Mouse (Mus musculus) testis, postnatal 10 days (tissue): ENCODE data around the gene Klf13.

ENCODE experiments used
- DNase-seq: peaks from one replicate; pipeline ENCODE4 v3.0.0; 2021; ENCODE audit warnings: low spot score

The Klf13 gene

DNA sequence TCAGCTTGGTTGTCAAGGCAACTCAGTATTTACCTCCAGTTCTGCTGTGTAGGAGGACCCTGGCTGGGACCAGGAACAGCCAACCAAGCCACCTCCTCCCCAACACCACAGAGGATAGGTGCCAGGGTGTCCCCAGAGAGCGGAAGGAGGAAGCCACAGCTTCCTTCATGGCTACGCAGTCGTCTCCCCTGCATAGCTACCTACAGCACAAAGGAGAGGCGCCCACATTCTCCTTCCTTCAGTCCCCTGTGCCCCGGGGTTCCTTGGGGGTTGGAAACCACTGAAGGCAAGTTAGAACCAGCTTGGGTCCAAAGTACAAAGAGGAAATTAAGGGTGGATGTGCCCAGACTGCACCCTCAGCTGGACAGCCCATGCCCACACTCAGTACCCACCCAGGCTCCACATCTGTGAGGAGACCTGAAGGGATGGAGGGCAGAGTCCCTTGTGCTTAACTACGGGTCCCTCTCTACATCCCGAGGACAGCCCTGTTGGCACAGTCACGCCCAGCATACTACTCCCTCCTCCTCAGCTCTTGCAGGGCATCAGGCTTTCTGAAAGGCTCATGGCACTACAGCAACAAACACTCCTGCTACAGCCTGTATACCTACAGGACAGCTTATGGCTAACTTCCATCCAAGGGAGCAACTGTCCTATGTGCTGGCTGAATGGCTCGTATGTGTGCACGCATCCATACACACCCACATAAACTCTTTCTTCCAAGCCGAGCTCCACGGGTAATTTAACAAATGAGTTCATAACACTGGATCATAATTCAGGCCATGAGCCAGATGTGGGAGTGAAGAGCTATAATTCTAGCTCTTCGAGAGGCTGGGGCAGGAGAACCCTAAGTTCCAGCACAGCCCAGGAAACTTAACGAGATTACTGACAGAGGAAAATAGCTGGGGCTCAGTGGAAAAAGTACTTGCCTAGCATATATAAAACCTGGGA is 13.0 kb downstream of the Klf13 start:
- DNase-seq: no peak

DNA sequence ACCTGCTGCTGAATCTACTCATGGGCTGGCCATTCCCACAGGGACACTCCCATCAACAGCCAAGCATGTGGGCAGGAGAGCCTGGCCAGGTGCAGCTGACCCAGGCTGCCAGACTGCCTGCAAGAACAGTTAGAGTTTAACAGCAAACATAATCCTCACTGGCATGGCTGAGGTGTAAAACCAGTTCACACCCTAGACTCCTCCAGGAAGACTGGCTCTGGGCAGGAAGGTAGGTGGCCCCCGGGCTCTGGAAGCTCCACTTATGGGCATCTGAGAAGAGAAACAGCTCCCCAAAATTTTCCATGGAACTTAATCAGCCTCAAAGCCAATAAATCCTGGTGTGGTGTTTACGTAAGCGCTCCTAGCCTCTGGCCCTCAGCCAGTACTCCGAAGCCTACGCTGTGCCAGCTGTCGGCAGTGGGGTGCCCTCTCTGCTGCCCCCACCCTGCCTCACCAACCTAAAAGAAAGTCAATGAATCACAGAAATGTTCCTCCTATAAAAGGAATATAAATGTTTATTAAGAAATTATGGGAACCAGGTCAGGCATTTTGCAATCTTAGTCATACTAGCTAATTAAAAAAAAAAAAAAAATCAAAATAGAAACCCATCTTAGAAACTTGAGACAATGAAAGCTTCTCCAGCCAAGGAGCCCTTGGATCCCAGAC is 13.8 kb downstream of the Klf13 start:
- DNase-seq: peak; percentile 75

DNA sequence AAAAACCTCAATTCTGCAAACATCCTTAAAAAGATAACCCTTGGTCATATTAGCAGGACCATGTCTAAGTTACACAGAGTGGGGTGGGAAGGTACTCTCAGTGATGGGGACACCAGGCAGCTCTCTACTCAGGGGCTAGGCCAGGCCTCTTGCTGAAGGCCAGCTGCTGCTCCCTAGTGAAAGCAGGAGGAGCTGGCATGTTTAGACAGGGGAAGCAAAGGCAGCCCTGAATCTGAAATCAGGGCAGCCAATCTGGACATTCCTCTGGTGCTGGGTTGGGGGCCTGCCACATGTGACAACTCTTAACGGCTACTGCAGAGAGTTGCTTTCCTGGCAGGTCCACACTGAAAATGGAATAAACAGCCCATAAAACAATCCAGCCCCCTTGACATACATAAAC is 14.6 kb downstream of the Klf13 start:
- no peak for DNase-seq

DNA sequence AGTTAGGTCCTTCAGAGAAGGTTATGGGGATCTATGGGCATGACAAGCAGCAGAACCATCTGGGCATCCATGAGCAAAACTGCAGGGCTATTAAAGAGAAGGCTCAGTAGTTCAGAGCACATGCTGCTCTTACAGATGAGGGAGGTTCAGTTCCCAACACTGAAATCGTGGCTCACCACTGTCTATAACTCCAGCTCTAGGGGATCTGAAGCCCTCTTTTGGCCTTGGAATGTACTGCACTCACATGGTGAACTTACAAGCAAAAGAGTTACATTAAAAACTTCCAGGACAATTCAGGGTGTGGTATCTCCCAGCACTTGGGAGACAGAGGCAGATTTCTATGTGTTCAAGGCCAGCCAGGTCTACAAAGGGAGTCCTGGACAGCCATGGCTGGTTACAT is 15.7 kb downstream of the Klf13 start:
- DNase-seq: no peak

DNA sequence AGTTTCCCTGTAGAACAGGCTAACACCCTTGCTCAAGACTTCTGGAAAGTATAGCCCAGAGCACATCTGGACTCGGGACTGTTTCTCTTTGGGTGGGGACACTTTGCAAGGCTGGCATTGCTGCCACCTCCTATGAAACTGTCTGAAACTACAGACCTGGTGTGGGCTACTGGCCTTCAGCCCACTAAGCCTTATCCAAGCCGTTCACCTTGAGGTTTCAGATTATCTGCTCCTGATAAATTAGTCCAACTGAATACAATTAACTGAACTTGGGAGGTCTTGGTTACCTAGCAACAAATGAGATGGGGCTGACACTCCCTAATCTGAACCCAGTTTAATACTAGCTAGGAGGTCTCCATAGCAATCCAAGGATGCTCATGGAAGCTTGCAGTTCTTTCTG is 16.1 kb downstream of the Klf13 start:
- DNase-seq: no peak

DNA sequence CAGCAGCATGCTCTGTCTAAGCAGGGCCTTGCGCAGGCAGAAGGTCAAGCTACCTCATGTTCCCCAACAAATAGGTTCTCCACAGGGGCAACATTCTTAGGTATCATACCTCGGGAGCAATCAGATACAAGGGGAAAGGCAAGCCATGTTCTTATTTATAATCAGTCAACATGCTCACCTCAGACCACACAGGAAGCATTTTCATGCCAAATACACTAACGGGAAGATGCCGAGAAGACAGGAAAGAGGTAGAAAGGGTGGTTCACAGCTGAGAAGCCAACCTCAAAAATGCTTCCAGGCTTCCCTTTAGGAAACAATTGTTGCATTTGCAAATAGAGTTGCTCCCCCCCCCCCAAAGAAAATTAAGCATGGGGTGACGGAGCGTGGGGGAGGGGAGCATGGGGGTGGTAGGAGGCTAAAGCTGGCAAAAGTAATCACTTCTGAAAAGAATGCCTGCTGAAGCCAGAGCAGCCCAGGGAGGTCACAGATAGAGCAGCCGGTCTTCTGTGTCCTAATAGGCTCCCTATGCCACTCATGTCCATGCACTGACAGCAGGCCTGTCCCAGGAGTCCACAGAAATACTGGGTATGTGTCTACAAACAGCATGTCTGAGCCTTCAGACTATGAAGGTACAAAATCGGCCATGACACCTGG is 16.7 kb downstream of the Klf13 start:
- DNase-seq: peak; percentile 68

DNA sequence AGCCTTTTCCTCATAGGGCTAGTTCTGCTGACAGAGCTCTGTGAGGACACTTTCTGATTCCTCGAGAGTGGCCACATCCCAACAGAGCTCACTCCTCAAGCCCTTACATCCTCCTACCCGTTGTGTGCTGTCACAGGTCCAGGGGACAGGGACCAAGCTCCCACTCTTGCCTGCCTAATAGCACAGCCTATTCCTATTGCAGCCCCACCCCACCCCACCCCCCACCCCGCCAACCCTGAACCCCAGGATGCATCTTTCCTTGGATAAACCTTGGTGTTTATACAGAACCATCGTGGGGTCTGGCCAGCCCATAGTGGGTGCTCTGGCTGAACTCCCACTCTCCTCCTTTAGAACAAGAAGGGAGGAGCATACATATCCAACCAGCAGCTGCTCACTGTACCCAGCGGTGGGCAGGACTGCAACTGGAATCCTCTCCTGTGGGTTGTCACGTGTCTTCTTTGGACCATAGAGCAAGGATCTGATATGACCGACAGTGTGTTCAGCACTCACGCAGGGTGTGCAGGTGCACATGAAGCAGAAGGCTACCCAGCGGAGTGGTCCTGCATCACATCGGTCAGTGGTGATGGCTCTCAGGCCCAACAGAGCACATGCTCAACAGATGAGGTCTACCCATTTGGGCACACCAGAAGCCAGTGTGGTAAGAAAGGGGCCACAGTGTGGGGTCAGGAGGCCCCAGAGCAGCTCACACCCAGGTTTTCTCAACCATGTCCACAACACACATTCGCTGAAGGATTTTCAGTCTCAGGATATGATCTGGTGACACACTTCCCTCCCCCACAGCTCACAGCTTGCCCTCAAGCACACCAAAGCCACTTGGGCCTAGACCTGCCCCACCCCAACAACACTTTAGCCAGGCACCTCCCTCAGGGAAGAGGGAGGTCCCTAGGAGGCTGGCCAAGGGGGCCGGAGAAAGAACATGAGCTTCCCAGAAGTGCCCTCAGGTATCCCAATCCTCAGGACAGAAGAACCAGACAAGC is 19.6 kb downstream of the Klf13 start:
- DNase-seq: no peak

DNA sequence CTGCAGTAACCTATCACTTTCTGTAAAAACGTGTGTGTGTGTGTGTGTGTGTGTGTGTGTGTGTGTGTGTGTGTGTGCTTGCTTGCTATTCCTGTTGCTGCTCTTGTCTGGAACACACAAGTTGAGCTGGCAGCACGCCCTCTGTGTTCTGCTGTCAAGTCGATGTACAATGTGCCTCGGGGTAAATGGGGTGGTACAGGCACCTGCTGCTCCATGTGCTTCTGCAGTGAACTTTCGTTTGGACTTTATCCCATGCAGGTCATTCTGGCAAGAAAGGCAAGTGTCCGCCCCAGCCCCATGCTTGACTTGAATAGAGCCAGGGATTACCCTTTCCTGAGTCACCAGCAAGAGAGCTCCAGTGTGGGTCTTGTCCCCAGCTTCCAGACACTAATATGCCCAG is 21.0 kb downstream of the Klf13 start:
- DNase-seq: peak; percentile 72

DNA sequence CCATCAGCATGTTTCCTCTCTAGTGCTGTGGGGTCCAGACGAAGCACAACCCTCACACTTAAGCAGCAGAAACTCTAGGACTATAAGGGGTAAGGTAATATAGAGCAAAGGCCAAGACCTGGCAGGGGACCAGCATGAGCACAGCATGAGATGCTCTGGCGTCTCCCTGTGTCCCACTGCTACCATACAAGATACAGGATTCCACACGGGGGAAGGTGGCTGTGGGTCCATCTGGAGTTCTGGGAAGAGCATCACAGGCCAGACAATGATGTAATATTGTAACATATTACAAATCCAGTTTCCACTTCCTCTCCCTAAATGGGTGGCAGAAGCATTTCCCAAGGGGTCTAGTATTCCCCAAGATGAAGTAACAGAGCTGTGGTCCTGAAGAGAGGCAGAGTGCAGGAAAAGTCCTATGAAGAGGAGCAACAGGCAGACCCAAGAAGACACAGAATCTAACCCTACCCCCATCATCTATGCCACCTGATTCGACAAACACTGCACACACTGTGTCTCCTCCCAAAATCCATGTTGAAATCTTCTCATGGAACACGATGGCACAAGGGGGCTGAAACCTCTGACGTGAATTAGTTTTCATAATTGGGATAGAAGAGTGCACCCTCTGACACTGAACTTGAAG is 22.3 kb downstream of the Klf13 start, which contains the start of gene E030018B13Rik:
Gene E030018B13Rik, plus strand, starts transcription at position 590 of the 640 bp plus-strand sequence.
- DNase-seq: no peak

DNA sequence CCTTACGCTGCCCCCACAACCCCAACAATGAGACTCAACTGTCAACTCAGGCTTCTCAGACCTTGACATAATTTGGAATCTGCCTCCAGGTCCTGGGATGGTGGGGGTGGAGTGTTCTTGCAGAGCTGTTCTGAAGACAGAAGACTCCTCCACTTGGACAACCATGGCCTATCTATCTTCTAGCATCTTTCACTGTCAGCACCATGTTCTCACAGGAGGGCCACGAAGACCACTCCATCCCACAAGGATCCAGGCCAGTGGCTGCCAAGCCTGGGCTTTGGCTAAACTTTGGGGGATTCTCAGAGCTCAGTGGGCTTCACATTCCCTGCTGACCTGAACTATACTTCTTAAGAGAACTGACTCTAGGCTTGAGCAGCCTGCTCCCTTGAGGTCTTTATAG is 23.8 kb downstream of the Klf13 start:
- DNase-seq: no peak

DNA sequence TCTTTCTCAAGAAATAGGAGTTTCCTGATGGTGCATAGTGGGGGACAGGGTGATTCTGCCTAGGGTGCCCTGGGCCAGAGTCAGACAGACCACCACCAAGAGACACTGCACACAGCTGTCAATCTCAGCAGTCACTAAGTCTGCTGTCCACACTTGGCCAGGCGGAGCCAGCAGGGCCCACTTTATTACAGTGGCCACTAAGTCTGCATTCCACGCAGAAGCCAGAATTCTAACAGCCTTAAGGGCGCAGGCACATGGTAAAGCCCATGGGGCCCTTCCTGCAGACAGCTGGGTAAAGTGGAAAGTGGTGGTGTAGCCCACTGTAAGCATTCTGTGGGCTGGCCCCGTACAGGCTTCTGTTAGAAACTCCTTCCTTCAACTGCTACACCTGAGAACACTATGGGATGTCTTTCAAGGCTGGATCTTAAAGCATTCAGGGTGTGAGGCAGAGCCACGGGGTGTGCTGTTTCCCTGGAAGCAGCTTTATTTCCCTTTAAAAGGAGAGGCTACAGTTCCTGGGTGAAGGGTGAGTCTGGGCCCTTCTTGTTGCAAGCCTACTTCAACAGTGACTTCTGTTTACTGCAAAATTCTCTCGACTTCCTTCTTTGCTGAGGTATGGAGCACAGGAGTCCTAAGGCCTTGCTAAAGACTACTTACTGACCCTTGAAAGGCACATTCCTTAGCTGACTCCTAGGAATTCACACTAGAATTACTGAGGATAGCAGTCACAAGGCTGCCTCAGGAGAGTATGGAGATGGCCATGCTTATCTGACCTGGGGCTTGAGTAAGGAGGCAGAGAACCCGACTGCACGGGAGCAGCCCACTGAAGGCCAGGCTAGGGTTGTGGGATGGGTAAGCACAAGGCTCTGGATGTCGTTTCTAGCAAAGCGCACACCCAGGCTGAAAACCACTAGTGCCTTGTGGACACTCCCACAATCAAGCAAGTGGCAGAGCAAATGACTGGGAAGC is 24.7 kb downstream of the Klf13 start:
- DNase-seq: peak; percentile 39

DNA sequence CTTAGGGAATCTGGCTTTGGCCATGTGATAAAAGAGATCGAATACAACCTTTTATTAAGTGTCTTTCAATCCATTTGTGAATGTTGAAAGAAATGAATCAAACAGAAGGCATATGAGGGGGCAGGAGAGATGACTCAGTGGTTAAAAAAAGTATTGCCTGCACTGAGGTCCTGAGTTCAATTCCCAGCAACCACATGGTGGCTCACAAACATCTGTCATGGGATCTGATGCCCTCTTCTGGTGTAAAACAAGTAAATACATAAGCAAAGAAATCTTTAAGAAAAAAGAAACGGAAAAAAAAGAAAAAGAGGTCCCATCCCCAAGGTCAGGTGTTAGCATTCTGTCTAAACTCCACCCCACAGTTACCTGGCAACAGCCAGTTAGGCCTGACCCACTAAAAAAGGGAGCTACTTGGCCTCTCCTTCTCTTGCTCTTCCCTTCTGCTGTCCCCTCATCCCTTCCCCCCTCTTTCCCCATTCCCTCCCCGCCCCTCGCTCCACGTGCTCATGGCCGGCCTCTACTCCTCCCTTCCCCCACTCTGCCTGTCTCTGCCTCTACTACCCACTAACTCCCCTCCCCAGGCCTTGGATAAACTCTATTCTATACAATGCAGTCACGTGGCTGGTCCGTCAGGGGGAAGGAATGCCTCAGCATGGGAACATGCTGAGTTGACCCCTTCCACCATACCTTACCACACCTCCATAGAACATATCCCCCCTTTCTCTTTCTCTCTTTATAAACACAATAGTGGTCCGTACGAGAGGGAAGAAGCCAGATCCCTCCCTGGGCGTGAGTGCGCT is 25.6 kb downstream of the Klf13 start:
- DNase-seq: no peak

DNA sequence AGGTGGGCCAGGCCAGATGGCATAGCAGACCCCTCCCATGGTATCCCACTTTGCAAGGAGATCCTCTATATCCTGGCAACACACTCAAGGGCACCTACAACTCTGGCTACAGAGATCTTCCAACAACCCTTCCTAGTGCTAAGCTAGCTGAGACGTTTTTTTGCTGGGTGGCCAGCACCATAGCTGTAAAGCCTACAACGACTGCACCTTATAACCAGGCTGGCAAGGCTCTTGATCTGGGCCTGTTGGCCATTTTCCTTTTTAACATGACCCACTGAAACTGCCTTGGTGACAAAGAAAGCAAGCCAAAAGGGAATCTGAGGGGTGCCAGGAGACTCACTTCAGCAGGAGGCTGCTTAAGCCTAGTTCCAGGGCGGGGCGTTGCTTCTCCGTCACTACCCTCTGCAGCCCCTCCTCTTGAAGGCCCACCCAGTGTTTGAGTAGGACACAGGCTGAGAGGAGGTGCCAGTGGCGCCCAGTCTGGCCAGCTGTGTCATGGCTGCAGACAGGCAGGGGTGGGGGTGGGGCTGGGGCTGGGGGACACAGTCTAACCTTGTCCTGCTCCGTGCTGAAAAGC is 26.4 kb downstream of the Klf13 start:
- DNase-seq: no peak

DNA sequence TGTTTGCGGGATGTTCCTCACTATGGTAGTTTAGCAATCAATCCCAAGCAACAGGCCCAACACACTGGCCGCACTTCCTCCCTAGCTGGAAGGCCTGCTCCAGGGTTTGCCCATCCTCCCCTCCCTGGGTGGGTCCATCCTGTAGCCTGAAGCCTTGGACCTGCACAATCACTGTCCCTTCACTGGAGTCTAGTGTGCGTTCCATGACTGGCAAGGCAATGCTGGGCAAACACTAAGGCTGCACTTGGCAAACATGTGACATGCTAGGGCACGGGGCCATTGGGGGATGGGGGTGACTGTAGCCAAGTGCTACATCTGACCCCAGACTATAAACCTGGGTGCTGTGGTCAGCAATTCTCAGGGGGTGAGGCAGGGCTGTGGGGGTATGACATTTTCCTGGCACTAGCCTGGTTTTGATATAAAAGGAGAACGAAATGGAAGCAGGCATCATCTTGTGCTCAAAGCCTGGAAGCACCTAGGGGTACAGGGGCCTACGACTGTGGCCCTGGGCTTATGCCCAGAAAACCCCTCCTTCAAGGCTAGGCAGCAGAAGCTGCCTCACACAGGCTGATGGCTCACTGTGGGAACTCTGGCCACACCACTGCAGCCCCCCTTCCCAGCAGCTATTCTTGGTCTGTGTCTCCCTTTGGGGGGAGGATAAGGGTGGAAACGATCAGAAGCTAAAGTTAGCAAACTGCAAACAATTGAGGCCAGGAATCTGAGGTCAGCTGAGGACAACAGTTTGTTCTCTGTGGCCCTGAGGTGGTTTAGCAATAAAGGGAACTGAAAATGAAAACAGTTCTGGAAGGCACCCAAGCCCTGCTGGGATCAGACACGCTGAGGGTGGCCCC is 27.1 kb downstream of the Klf13 start:
- DNase-seq: peak; percentile 75

DNA sequence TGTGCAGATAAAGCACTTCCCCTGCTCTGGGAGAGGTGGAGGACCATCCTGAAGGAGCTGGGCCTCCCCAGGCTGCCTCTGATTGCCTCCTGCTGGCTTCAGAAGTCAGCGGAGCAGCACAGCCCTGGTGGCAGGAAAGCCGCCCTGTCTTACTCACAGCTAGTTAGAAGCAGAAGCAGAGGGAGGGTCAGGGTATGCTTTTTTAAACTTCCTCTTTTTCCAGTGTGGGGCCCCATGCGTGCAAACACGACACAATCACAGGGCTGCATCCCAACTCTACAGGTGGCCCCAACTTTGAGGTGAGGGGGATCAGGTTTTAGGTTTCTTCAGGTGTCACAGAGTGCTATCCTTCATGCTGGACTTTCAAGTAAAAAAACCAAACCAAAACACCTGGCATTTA is 27.8 kb downstream of the Klf13 start:
- DNase-seq: no peak

DNA sequence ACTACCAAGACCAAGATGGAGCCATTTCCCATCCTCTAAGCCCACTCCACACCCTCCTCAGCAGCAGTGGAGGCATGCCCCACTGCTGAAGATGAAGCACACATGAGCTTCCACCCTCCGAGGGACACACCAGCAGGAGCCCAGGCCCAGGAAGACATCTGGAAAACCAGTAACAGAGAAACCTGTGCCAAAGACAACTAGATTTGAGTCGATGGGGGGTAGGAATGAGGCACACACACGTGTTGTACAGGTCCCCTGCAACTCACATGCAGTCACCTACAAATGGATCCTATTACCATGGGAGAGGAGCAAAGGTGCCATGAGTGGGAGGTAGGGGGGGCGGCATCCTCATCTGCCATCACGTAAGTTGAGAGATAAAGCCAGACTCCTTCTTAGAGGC is 28.5 kb downstream of the Klf13 start:
- DNase-seq: no peak

DNA sequence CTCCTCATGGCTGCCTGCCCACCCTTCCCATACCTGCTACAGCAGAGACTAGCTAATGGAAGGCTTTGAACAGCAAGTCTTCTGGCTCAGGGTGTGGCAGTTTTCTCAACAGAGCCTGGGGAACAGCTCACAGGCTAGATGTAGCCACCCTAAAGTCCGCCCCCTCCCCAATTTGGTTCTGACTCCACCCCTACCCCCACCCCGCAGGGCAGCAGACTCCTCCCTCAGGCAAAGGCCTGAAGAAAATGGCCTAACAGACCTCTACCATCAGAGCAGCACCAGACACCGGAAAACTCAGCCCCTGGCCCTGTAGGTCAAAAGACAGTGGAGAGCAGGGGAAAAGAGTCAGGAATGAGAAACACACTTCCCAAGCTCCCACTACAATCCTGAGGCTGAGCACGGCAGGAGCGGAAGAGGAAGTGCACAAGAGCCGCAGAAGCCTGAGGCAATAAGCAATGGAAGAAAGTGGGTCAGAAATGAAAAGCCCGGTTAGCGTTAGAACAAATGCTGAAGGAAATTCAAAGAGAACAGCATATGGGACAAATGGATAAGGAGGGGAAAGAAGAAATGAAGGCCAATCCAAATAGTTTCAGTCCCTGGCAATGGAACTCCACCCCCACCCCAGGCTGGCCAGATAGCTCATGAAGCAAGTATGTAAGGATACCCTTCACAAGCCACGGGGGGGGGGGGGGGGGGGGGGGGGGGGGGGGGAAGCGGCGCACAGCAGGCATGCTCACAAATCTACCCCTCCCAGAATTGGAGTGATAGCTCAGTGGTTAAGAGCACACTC is 30.0 kb downstream of the Klf13 start:
- no peak for DNase-seq
